Mouse (Mus musculus) limb, embryonic 13.5 days (tissue): ENCODE results near the gene Ddrgk1. TPM values are rescaled to one million over a fixed set of nuclear protein-coding genes. Genes with fewer than 3 reads are reported as not detected.
A peak's percentile ranks its signal among the peaks of the same experiment; 100 is the strongest.

Experiments used
- ATAC-seq: fragments of 200-750 bp; cut with Nextera tagmentation; 2 replicates; pipeline ENCODE4 v1.8.0; 2017; ENCODE audit warnings: low read depth, moderate number of reproducible peaks, moderate TSS enrichment; ENCODE audit not compliant: low FRiP score
- H3K27ac ChIP-seq: fragments of 300-500 bp; sonication (generic); 2 replicates; pipeline ENCODE4 v1.5.1; 2015; ENCODE audit warnings: inconsistent platforms, mild to moderate bottlenecking, moderate library complexity
- H3K27me3 ChIP-seq: fragments of 300-500 bp; sonication (generic); 2 replicates; pipeline ENCODE4 v1.6.1; 2015; ENCODE audit warnings: mild to moderate bottlenecking, inconsistent platforms
- H3K36me3 ChIP-seq: fragments of 300-500 bp; sonication (generic); 2 replicates; pipeline ENCODE4 v1.6.1; 2015; ENCODE audit warnings: inconsistent platforms, mild to moderate bottlenecking, moderate library complexity
- H3K4me1 ChIP-seq: fragments of 300-500 bp; sonication (generic); 2 replicates; pipeline ENCODE4 v1.6.1; 2015; ENCODE audit warnings: inconsistent platforms
- H3K4me2 ChIP-seq: fragments of 300-500 bp; sonication (generic); replicated peaks from 2 replicates; pipeline ENCODE4 v1.6.1; 2015; ENCODE audit warnings: inconsistent platforms, mild to moderate bottlenecking, moderate library complexity
- H3K4me3 ChIP-seq: fragments of 300-500 bp; sonication (generic); 2 replicates; pipeline ENCODE4 v1.5.1; 2015; ENCODE audit warnings: moderate library complexity, mild to moderate bottlenecking, inconsistent platforms
- H3K9ac ChIP-seq: fragments of 300-500 bp; sonication (generic); 2 replicates; pipeline ENCODE4 v1.6.1; 2015; ENCODE audit warnings: mild to moderate bottlenecking, inconsistent platforms
- H3K9me3 ChIP-seq: fragments of 300-500 bp; sonication (generic); 2 replicates; pipeline ENCODE4 v1.6.1; 2016; ENCODE audit warnings: inconsistent platforms
- WGBS: fragments of 180-500 bp; shearing (Covaris S2); methylation state at CpG from one replicate; pipeline ENCODE4 v1.1.7; 2015; 5-methylcytosine and 5-hydroxymethylcytosine counted together
- polyA plus RNA-seq: library from polyadenylated mRNA; unstranded; fragments of >200 nt; fragmentation: Nextera tagmentation; extraction: Ambion mirVana; gene quantifications from 2 replicates; pipeline ENCODE4 v1.2.1, GENCODE M21; 2015

Ddrgk1 gene
- polyA plus RNA-seq, result 58.5 and 64.3 TPM in 2 replicates

DNA sequence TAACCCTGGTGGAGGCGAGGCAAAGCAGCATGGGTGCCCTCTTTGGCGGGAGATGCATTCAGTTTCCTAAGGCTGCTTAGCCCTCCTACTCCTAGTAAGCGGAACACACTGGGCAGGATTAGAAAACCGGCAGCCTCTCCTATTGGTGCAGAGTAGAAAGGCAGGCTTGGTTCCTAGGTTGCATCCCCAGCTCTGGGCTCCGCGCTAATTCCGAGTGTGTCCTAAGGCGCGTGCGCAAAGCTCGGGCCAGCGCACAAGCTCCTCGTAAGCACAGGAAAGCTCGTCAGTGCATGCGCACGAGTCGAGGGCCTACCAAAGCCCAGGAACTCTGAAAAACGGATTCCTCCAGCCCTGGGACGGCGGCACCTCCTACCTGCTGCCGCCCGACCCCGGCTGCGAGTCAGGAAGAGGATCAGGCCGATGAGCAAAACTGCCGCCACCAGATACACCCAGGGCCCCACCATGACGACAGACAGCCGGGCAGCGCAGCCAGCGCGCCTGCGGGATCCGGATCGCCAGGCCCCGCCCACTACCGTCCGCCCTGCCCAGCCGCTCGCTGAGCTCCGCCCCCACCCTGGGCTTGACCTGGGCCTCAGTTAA is at the start of gene Ddrgk1:
TSS of gene Ddrgk1 (minus strand) at position 558 of the 600 bp plus-strand sequence.
- Histone ChIP-seq H3K4me1 (peaks cover 27% of the 10 kb centered on the region), H3K4me3 (peak within 1 kb of the TSS; percentile 50), H3K27me3 (no peaks in the 10 kb centered on the region), H3K36me3 (peaks cover 36% of the 10 kb centered on the region), H3K9me3 (no peaks in the 10 kb centered on the region), H3K4me2 (peak within 1 kb of the TSS; percentile 77), H3K9ac (peak within 1 kb of the TSS; percentile 75), H3K27ac (peak within 1 kb of the TSS; percentile 92)
- WGBS, result under 1% methylated on average over 40 of the region's 40 CpGs
- peak; percentile 97 for ATAC-seq

DNA sequence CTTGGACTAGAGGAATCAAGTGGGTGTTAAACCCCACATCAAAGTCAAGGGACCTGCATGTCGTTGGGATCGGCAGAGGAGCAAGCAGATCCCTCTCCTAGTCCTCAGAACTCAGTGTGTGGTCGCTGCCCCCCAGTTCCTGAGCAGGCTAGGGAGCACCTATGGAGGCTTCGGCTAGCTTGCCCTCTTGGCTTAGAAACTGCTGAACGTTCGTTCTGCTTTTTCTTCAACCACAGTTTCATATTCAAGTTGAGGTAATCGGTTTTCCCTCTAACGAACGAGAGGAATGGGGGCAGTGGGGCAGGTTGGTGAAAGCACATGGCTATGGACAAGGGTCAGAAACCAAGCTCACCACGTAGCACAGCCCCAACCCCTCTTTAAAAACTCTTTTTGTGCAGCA is 42.6 kb upstream of the Ddrgk1 start:
- Histone ChIP-seq H3K36me3 (peaks cover 39% of the 10 kb centered on the region), H3K4me3 (no peak overlapping the region), H3K27me3 (no peaks in the 10 kb centered on the region), H3K27ac (no peak overlapping the region; the same call in 1 of the 2 replicates), H3K4me1 (peaks cover 12% of the 10 kb centered on the region), H3K4me2 (no peak overlapping the region), H3K9ac (no peak overlapping the region), H3K9me3 (no peaks in the 10 kb centered on the region)
- ATAC-seq, result no peak
- 36% methylated on average over 10 of the region's 10 CpGs for WGBS

DNA sequence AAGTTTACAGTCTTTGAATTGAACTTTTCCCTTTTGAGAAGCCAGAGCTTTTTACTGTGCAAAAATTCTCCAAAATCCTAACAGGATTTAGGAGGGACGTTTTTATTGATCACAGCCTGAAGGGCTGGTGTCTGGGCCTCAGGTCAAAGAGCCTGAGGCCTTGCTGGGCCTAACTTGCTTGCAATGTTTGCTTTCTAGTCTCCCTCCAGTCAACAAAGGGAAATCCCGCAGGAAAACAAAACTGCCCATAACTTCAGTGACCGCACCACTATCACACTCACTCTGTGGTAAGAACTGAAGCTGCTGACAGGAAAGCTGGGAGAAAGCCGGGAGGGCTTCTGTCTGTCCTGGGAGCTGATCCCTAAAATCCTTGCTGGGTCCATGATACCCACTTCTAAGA is 42.1 kb upstream of the Ddrgk1 start:
- Histone ChIP-seq H3K9me3 (no peaks in the 10 kb centered on the region), H3K4me2 (no peak overlapping the region), H3K4me1 (peaks cover 12% of the 10 kb centered on the region), H3K9ac (no peak overlapping the region), H3K36me3 (peaks cover 34% of the 10 kb centered on the region), H3K4me3 (no peak overlapping the region), H3K27me3 (no peaks in the 10 kb centered on the region), H3K27ac (no peak overlapping the region)
- 57% methylated on average over 4 of the region's 4 CpGs for WGBS
- ATAC-seq, result no peak

DNA sequence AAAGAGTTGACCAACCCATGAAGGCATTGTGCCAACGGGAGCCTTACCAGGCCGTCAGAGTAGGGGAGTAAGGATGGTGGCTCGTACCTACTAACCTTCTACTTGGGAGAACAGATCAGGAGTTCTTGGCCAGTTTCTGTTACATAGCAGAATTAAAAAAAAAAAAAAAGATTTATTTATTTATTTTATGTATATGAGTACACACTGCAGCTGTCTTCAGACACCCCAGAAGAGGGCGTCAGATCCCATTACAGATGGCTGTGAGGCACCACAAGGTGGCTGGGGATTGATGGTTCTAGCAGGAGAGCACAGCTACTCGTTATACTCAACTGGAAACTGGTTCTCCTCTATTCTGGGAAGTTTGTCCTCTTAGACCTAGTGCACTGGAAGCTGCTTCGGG is 40.7 kb upstream of the Ddrgk1 start:
- no peak for ATAC-seq
- Histone ChIP-seq H3K36me3 (peaks cover 20% of the 10 kb centered on the region), H3K9me3 (no peaks in the 10 kb centered on the region), H3K4me2 (no peak overlapping the region), H3K27me3 (no peaks in the 10 kb centered on the region), H3K9ac (no peak overlapping the region), H3K27ac (no peak overlapping the region), H3K4me1 (peaks cover 12% of the 10 kb centered on the region), H3K4me3 (no peak overlapping the region)
- WGBS, result 67% methylated on average over 6 of the region's 6 CpGs

DNA sequence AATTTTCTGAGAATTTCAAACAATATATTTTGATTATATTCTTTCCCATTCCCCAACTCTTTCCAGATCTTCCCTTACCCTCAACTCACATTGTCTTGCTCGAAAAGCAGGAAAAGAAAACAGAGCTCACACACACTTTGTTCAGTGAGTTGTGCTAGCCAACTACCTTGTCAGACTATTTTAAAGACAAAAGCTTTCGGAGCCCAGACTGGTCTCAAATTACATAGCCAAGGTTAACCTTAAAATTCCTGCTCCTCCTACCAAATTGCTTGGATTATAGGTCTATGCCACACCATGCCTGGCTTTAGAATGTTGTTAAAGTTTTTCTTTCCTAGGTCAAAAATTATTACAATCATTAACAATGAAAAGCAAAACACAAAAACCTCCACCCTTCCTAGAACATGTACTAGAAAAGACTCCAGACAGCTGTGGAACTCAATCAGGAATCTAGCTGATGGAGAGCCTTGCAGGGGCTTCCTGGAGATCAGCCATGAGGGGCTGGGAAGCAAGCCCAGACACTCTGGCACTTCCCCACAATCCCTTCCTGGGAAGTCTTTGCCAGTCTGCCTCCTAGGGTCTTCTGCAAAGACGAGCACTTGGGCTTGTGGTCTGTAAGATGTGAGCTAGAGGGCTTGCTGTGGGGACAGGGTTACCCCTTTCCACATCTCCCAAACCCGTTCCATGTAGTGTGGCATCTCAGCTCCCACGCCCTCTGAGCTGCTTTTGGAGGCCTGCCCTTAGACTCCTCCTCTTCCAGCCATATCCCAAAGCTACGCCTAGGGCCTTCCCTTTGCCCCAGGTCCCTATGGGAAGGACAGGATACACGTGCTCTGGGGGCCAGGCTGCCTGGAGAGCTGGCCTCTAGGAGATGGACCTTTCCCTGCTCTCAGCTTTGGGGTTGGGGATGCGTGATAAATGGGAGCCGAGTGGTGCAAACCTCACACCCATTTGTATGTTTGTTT is 39.9 kb upstream of the Ddrgk1 start:
- H3K36me3 ChIP-seq, result peaks cover 13% of the 10 kb centered on the region
- ATAC-seq, result no peak
- peak overlapping the region; percentile 70 for H3K27ac ChIP-seq
- H3K4me1 ChIP-seq, result peaks cover 12% of the 10 kb centered on the region
- no peak overlapping the region for H3K9ac ChIP-seq
- 51% methylated on average over 9 of the region's 9 CpGs for WGBS
- H3K4me2 ChIP-seq, result no peak overlapping the region
- no peaks in the 10 kb centered on the region for H3K9me3 ChIP-seq
- H3K27me3 ChIP-seq, result peaks cover 8% of the 10 kb centered on the region
- H3K4me3 ChIP-seq, result no peak overlapping the region

DNA sequence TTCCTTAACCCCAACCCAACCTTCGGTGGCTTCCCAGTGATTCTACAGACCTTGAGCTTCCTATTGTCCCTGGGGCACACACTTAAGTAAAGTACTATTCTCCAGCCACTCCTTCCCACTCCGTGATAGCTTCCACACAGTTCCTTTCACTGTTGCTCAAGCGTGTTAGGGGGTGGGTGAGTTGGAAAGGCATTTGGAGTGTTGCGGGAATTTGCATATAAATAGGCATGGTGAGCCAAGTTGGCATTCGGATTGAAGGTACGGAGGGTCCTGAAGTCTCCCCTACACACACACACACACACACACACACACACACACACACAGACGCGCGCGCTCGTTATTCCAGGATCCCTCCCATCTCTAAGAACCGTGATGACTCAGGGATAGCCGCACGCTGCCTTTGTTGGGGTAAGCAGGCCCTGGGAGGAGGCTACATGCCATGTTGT is 33.4 kb upstream of the Ddrgk1 start:
- Histone ChIP-seq H3K27ac (no peak overlapping the region), H3K4me2 (peak overlapping the region; percentile 99), H3K27me3 (peaks cover 58% of the 10 kb centered on the region), H3K36me3 (no peaks in the 10 kb centered on the region), H3K4me1 (peaks cover 12% of the 10 kb centered on the region), H3K9me3 (no peaks in the 10 kb centered on the region), H3K4me3 (peak overlapping the region; percentile 65), H3K9ac (peak overlapping the region; percentile 72)
- 2% methylated on average over 14 of the region's 14 CpGs for WGBS
- no peak for ATAC-seq

- Histone ChIP-seq H3K27me3 (peaks cover 58% of the 10 kb centered on the region), H3K4me2 (peak within 1 kb of the TSS; percentile 99), H3K27ac (no peak within 1 kb of the TSS), H3K4me1 (peaks cover 12% of the 10 kb centered on the region), H3K9ac (peak within 1 kb of the TSS; percentile 72), H3K4me3 (peak within 1 kb of the TSS; percentile 65), H3K36me3 (no peaks in the 10 kb centered on the region), H3K9me3 (no peaks in the 10 kb centered on the region)
- peak; percentile 82 for ATAC-seq
- 0% methylated on average over 63 of the region's 65 CpGs for WGBS
Measured at GRCm38 (mm10) chr2:130697153-130697810, 32.8 kb upstream of the Ddrgk1 start, which contains the start of gene Slc4a11. Gene Slc4a11 (minus strand): TSS chr2:130697519.

- Histone ChIP-seq H3K36me3 (no peaks in the 10 kb centered on the region), H3K4me1 (peaks cover 12% of the 10 kb centered on the region), H3K4me3 (peak overlapping the region; percentile 65), H3K9me3 (no peaks in the 10 kb centered on the region), H3K4me2 (peak overlapping the region; percentile 99), H3K27me3 (peaks cover 58% of the 10 kb centered on the region), H3K9ac (peak overlapping the region; percentile 72), H3K27ac (no peak overlapping the region)
- ATAC-seq, result peak; percentile 30; the same call in 1 of the 2 replicates
- 2% methylated on average over 31 of the region's 31 CpGs for WGBS
Measured at GRCm38 (mm10) chr2:130696700-130697152, 32.3 kb upstream of the Ddrgk1 start.

- H3K36me3 ChIP-seq, result no peaks in the 10 kb centered on the region
- no peak overlapping the region for H3K4me3 ChIP-seq
- peaks cover 43% of the 10 kb centered on the region for H3K27me3 ChIP-seq
- peaks cover 12% of the 10 kb centered on the region for H3K4me1 ChIP-seq
- H3K27ac ChIP-seq, result no peak overlapping the region
- no peak overlapping the region for H3K4me2 ChIP-seq
- H3K9me3 ChIP-seq, result no peaks in the 10 kb centered on the region
- no peak overlapping the region for H3K9ac ChIP-seq
- 45% methylated on average over 3 of the region's 3 CpGs for WGBS
- ATAC-seq, result no peak
Measured at GRCm38 (mm10) chr2:130693563-130693962, 29.1 kb upstream of the Ddrgk1 start.

- WGBS, result 81% methylated on average over 2 of the region's 2 CpGs
Measured at GRCm38 (mm10) chr2:130689011-130689410, 24.6 kb upstream of the Ddrgk1 start.

GRCm38 (mm10) chr2:130685426-130685825 is 21.0 kb upstream of the Ddrgk1 start:
- H3K36me3 ChIP-seq, result peaks cover 55% of the 10 kb centered on the region
- no peak overlapping the region for H3K4me2 ChIP-seq
- H3K4me1 ChIP-seq, result no peaks in the 10 kb centered on the region
- ATAC-seq, result no peak
- 90% methylated on average over 9 of the region's 9 CpGs for WGBS
- no peaks in the 10 kb centered on the region for H3K27me3 ChIP-seq
- no peak overlapping the region for H3K4me3 ChIP-seq
- H3K9me3 ChIP-seq, result no peaks in the 10 kb centered on the region
- no peak overlapping the region for H3K9ac ChIP-seq
- H3K27ac ChIP-seq, result no peak overlapping the region

More at GRCm38 (mm10) chr2:130689011-130689410, 24.6 kb upstream of the Ddrgk1 start:
- Histone ChIP-seq H3K4me3 (no peak overlapping the region), H3K27ac (no peak overlapping the region), H3K9ac (no peak overlapping the region), H3K4me1 (no peaks in the 10 kb centered on the region), H3K36me3 (peaks cover 22% of the 10 kb centered on the region), H3K4me2 (no peak overlapping the region), H3K27me3 (no peaks in the 10 kb centered on the region), H3K9me3 (no peaks in the 10 kb centered on the region)
- ATAC-seq, result no peak
